Mouse (Mus musculus): ENCODE data around the gene Cdkl2.

Cdkl2 gene

DNA sequence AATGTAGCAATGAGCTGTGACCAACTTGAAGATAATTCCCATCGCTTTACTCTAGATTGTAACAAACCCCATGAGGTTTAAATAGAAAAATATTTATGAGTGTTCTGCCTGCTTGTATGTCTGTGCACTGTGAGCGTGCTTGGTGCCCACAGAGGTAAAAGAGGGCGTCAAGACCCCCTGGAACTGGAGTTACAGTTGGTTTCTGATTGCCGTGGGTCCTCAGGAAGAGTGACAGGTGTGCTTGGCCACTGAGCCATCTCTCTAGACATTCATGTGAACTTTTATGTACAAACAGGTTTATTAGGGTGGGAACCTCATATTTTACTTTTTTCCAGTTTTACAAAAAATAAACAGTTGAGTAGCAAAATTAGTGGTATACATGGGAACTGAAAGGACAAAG lies at the start of gene Cdkl2:
Cdkl2 (minus strand) TSS at position 101 of the 400 bp plus-strand sequence.
- DNase-seq (ENCODE audit: low spot score in 2 of 2) = no peak

GRCm38 (mm10) chr5:92087469-92087868 lies 43.8 kb upstream of the Cdkl2 start:
- DNase-seq (ENCODE audit: low spot score in 2 of 2) = no peak

DNA sequence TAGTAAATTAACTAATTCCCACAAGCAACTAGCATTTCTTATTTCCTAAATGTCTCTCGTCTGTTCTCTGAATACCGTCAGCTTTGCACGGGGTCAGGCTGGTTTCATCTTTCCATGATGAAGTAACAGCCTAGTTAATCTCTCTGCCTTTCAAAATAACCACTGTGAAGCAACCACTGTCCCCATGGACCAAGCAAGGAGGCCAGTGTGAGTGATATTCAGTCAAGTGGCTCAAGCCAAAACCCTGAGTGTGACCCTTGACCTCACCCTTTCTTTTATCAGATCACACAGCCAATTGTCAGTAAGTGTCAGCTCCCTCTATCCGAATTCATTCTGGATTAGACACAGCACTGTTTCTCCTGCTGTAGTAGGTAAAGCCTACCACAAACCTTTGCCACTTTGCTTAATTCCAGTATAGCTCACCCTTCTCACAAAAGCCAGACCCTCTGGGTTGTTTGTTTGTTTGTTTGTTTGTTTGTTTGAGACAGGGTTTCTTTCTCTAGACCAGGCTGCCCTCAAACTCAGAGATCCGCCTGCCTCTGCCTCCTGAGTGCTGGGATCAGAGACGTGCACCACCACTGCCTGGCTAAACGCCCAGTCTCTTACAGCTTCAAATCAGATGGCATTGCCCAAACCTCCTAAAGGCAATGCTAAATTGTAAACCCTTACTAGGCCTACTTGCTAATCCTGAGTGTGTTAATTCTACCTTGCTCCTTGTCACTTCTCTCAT lies 42.3 kb upstream of the Cdkl2 start:
- DNase-seq (ENCODE audit: low spot score in 2 of 2) = no peak

DNA sequence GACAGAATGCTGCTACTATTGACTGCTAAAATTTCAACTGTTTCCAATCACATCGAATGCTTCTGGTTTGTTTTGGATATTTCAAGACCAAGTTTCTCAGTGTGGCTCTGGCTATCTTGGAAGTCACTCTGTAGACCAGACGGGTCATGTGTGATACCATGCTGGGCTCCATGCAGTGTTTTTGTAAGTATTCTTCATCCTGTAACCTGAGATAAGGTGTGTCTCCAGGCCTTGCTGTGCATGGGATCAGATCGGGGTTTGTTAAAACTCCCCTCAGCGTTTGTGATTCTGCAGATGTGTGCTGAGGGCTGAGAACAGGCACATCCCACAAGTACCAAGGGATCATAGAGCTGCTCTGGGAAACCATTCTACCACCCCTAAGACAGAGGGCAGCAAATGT lies 41.6 kb upstream of the Cdkl2 start:
- DNase-seq (ENCODE audit: low spot score in 2 of 2) = no peak

- peak; percentile 97 to 98 for DNase-seq (ENCODE audit: low spot score in 2 of 2)
Measured at GRCm38 (mm10) chr5:92083417-92084038, 39.8 kb upstream of the Cdkl2 start, which contains the start of gene G3bp2. Gene G3bp2, minus strand, starts transcription at chr5:92083719.

DNA sequence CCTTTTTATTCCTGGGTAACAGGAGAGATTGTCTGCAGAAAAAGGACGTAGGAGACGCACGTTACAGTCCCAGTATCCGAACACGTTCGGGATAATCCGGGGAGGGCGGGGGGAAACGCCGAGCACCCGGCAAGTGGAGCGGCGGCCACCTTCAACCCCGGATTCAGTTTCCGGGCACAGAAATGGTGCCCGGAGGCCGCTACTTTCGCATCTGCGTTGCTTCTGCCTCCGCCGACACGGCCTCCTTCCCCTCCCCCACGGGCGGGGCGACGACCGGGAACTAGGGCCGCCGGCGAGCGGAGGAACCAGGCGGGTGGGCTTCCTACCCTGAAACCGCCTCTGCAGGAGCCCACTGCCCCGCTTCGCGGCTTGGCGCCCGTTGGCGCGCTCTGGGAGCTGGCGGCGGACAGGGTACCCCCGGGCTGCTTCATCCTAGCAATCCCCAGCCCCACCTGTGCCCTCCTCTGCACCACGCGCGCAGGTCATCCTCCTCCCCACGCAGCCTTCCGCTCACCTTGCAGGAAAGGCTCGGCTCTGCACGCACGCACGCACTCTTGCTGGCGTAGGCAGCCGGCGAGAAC lies 39.2 kb upstream of the Cdkl2 start:
- peak; percentile 66 to 68 for DNase-seq (ENCODE audit: low spot score in 2 of 2)

- DNase-seq (ENCODE audit: low spot score in 2 of 2) = no peak
Measured at GRCm38 (mm10) chr5:92081326-92081725, 37.6 kb upstream of the Cdkl2 start.

- DNase-seq (ENCODE audit: low spot score in 2 of 2) = no peak
Measured at GRCm38 (mm10) chr5:92080400-92080799, 36.7 kb upstream of the Cdkl2 start.

DNA sequence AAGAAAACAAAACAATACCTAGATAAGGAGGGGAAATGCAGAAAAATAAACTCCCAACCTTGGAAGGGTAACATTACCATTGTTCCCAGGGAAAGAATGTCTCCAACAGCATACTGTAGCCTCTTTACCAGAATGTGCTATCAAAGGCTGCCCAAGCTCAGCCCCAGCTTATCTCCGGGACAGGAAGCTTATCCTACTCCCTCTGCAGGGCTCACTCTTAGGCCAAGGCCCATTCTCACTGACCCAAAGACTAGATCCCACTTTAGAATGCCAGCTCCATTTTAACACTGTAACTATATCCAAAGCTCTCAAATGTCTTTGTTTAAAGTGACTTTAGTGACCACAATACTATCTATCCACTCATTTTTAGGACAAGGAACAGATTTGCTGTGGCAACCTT lies 35.6 kb upstream of the Cdkl2 start:
- DNase-seq (ENCODE audit: low spot score in 2 of 2) = no peak

- no peak for DNase-seq (ENCODE audit: low spot score in 2 of 2)
Measured at GRCm38 (mm10) chr5:92078751-92079150, 35.1 kb upstream of the Cdkl2 start.

- DNase-seq (ENCODE audit: low spot score in 2 of 2) = no peak
Measured at GRCm38 (mm10) chr5:92076273-92076672, 32.6 kb upstream of the Cdkl2 start.

- no peak for DNase-seq (ENCODE audit: low spot score in 2 of 2)
Measured at GRCm38 (mm10) chr5:92074061-92074460, 30.4 kb upstream of the Cdkl2 start.

DNA sequence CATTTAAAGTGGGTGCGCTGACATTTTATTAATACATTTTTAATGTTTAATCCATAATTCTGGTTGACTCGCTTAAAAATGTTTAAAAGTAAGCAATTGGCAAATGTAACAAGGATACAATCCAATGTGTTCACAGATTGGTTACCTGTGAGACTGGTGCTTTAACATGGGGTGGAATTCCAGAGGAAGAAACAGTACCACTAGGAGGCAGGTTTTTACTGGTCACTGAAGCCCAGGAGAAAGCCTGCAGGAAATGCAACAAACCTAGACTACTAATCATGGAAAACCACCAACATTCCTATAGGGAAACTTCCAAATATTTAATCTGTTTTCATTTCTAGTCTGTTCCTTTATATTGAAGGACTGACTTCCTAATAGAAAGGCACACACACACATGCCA lies 19.5 kb upstream of the Cdkl2 start:
- no peak for DNase-seq (ENCODE audit: low spot score in 2 of 2)

- DNase-seq (ENCODE audit: low spot score in 2 of 2) = no peak
Measured at GRCm38 (mm10) chr5:92052866-92053265, 9.2 kb upstream of the Cdkl2 start.

DNA sequence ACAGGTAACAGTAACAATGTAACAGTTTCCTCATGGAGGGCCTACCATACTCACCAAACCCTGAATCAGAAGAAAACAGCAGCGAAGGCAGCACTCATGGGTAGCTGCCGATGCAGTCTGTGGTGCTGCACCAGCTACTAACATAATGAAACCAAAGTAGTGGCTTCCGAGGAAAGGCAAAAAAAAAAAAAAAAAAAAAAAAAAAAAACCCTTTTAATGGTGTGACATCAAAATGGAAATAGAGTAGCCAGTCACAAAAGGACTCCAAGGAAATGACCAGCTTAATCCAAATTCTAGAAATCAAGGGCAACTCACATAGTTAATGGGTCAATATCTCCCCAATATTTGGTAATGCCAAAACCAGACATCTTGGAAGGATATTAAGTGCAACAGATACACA lies 6.7 kb upstream of the Cdkl2 start:
- DNase-seq (ENCODE audit: low spot score in 2 of 2) = no peak

DNA sequence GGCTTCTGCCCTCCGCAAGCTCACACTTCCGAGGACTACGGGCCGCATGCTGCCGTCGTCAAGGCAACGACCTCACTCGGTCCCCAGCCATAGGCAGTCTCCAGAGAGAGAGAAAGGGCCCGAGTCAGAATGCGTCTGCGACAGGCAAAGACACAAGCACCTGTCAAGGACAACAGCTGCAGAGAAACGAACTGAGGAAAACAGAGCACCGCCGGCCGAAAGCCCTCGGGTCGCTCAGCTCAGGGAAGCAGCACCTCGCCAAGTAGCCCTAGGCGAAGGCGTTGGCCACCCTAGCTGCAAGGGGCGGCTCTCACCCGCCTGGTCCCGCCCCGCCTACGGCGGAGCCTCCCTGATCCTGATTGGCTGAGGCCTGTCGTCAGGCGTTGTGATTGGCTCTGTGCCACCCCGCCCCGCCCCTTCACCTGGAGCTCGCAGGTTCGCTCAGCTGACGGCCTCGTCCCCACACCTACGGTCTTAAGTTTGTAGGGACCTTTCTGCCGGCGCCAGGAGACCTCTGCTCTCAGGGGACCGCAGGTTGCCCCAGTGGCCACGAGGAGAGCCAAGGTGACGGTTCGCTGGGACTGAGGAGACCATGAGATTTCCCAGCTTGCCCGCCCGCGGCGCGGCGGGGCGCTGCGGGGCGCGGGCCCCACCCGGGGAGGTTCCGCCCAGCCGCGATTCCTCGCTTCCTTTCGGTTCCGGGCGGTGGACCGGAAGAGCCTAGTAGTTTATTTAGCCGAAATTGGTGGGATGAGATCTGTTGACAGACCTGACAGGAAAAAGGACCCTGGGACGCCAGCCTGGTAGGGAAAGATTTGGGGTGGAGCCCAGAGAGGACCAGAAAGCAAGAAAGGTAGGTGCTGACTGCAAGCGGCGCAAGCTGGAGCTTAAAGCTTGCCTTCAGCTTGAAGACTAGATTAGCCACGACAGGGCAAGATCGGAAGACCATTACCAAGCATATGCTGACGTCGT lies 1.0 kb downstream of the Cdkl2 start:
- peak; percentile 90 to 92 for DNase-seq (ENCODE audit: low spot score in 2 of 2)

DNA sequence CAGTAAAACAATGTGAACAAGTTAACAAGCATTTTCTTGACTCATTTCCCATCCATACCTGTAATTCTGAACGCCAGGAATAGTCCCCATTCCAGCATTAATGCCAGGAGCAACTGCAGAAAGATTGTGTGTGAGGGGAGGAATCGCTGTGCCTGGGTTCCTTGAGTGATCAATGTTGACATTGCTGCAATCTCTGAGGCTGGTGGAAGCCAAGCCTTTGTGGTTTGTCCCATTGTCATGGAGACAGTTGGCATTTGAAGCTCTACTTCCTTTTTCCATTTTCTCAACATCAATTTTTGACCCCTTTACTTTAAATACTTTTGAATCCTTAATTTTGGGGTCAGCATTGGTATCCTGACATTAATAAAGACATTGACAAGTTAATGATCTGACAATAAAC lies 23.7 kb downstream of the Cdkl2 start:
- no peak for DNase-seq (ENCODE audit: low spot score in 2 of 2)

DNA sequence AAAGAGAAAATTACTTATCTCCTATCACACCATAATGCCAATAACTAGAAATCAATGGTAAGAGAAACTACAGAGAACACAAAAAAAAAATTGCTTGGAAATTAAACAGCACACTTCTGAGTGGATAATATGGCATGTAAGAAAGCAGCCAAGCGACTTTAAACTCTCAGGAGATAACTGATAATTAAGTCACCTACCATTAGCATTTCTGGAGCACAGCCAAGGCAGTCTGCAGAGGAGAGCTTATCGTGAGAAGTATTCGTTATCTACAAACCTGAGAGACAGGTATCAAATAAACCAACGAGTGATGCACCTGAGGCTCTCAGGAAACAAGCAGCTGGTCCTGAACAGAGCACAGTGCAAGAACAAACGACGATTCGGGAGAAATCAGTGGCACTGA lies 31.9 kb downstream of the Cdkl2 start:
- no peak for DNase-seq (ENCODE audit: low spot score in 2 of 2)

DNA sequence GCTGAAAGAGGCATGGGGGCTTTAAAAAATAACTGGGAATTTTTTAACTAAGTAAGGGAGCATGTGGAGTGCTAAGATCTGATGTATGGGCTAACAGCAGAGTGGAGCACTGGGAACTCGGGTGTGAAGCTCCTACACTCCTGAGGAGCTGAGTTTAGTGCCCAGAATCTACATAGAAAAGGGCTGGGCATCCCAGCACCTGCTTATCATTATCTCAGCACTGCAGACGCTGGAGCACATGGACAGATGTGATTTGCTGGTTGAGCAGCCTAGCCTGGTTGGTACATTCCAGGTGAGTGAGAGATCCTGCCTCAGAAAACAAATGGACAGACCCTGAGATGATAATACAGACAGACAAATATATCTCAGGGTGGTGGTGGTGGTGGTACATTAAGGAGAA lies 33.9 kb downstream of the Cdkl2 start:
- DNase-seq (ENCODE audit: low spot score in 2 of 2) = no peak

- no peak for DNase-seq (ENCODE audit: low spot score in 2 of 2)
Measured at GRCm38 (mm10) chr5:92003011-92003410, 40.7 kb downstream of the Cdkl2 start.

DNA sequence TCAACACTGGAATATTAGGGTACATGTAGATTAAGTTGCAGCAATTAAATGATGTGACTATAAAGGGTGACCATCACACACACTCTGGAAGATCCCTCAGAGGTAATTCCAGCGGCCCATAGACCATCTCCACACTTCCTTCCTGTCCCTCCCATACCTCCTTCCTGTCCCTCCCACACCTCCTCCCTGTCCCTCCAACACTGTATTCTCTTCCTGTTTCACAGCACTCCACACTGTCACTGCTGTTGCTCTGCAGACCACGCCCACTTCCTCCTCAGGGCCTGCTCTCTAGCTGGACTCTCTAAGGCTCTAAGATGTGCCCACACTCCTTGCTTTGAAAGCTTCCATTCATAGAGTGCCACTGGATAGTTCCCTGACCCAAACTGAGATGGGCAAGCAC lies 42.9 kb downstream of the Cdkl2 start:
- DNase-seq (ENCODE audit: low spot score in 2 of 2) = no peak

- DNase-seq (ENCODE audit: low spot score in 2 of 2) = no peak
Measured at GRCm38 (mm10) chr5:91994546-91994945, 49.1 kb downstream of the Cdkl2 start.

Data from urinary bladder, postnatal 4 days (tissue).